Mouse (Mus musculus) spleen, adult 2 months (tissue): Measurements from ENCODE around the gene Plekhm1.

ENCODE experiments used
- CTCF ChIP-seq: fragments of 200-500 bp; IDR thresholded peaks from 2 replicates; pipeline ENCODE4 v1.5.1; 2011; ENCODE audit warnings: mild to moderate bottlenecking, inconsistent platforms; ENCODE audit not compliant: insufficient read depth, insufficient read length, insufficient replicate concordance; ENCODE audit errors: extremely low read depth
- POLR2A ChIP-seq: fragments of 200-500 bp; IDR thresholded peaks from 2 replicates; pipeline ENCODE4 v1.6.1; 2011; ENCODE audit warnings: low read depth, low read length, inconsistent platforms

DNA sequence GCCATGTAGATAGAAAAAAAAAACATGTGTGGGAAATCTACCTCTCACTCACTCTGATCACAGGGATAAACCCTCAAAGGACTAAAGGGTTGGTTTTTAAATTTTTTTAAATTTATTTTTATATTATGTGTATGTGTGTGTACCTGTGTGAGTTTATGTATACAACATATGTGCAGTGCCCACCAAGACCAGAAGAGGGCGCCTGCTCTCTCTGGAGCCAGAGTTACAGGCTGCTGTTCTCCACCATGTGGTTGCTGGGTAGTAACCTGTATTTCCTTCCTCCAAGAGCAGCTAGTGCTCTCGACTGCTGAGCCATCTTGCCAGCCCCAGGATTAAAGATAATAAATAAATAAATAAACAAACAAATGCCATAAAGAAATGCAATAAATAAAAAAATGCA is 62.8 kb downstream of the Plekhm1 start:
- no peak for TF ChIP-seq CTCF
- TF ChIP-seq POLR2A = no peak
